Mouse (Mus musculus) hindbrain, embryonic 11.5 days (tissue): ENCODE measurements around the gene Urb2. TPM values are rescaled to one million over a fixed set of nuclear protein-coding genes. Genes with fewer than 3 reads are reported as not detected.

Source experiments
- ATAC-seq: fragments of 200-750 bp; cut with Nextera tagmentation; 2 replicates; pipeline ENCODE4 v1.8.0; 2017; ENCODE audit warnings: mild to moderate bottlenecking, moderate TSS enrichment, moderate library complexity; ENCODE audit not compliant: low FRiP score
- DNase-seq: peaks from one replicate; pipeline ENCODE4 v3.0.0-alpha.2; 2015; ENCODE audit warnings: low spot score
- H3K27ac ChIP-seq: fragments of 300-500 bp; sonication (generic); 2 replicates; pipeline ENCODE4 v1.5.1; 2014; ENCODE audit warnings: mild to moderate bottlenecking, low read depth, low read length
- H3K27me3 ChIP-seq: fragments of 300-500 bp; sonication (generic); 2 replicates; pipeline ENCODE4 v1.6.1; 2014; ENCODE audit warnings: mild to moderate bottlenecking, low read length, moderate library complexity, mixed read lengths; ENCODE audit not compliant: control insufficient read depth, insufficient read depth
- H3K36me3 ChIP-seq: fragments of 300-500 bp; sonication (generic); 2 replicates; pipeline ENCODE4 v1.6.1; 2014; ENCODE audit warnings: mild to moderate bottlenecking, low read length, moderate library complexity, mixed read lengths; ENCODE audit not compliant: control insufficient read depth, insufficient read depth
- H3K4me1 ChIP-seq: fragments of 300-500 bp; sonication (generic); replicated peaks from 2 replicates; pipeline ENCODE4 v1.6.1; 2014; ENCODE audit warnings: low read length, mixed read lengths; ENCODE audit not compliant: control insufficient read depth, insufficient read depth
- H3K4me2 ChIP-seq: fragments of 300-500 bp; sonication (generic); replicated peaks from 2 replicates; pipeline ENCODE4 v1.6.1; 2014; ENCODE audit warnings: mild to moderate bottlenecking, low read depth, low read length
- H3K4me3 ChIP-seq: fragments of 300-500 bp; sonication (generic); 2 replicates; pipeline ENCODE4 v1.5.1; 2014; ENCODE audit warnings: low read depth, low read length
- H3K9ac ChIP-seq: fragments of 300-500 bp; sonication (generic); 2 replicates; pipeline ENCODE4 v1.6.1; 2014; ENCODE audit warnings: low read depth, low read length
- H3K9me3 ChIP-seq: fragments of 300-500 bp; sonication (generic); 2 replicates; pipeline ENCODE4 v1.6.1; 2016; ENCODE audit warnings: low read length; ENCODE audit not compliant: control insufficient read depth
- WGBS: fragments of 180-500 bp; shearing (Covaris S2); extraction: QIAGEN DNeasy Blood & Tissue Kit; methylation state at CpG from one replicate; pipeline ENCODE4 v1.1.7; 2014; 5-methylcytosine and 5-hydroxymethylcytosine counted together
- polyA plus RNA-seq: library from polyadenylated mRNA; unstranded; fragments of >200 nt; fragmentation: Nextera tagmentation; extraction: Ambion mirVana; gene quantifications from 2 replicates; pipeline ENCODE4 v1.2.1, GENCODE M21; 2014

Gene Urb2
- polyA plus RNA-seq, 1 experiment from 2014 or later, result 7.6 TPM

DNA sequence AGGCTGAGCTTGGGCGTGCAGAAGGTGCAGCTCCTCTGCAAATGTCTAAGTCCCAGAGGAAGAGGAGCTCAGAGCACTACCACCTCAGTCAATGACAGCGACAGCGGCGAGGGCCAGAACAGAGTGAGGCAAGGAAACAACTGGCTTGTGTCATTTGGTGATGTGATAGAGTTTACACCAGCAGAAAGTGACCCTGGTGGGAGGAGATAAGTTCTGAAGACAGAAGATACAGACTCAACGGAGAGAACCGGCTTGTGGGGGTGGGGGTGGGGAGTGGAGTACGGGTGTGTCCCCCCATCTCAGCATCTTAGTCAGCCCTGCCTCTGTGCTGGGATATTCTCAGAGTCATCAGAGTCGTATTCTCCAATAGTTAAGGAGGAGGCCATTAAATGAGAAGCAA lies 56.1 kb downstream of the Urb2 start:
- WGBS, result 88% methylated on average over 8 of the region's 8 CpGs
- no peak overlapping the region for H3K4me2 ChIP-seq

GRCm38 (mm10) chr8:124077998-124078397 lies 56.7 kb downstream of the Urb2 start:
- Histone ChIP-seq H3K4me1 (no peaks in the 10 kb centered on the region), H3K4me2 (no peak overlapping the region), H3K9me3 (no peaks in the 10 kb centered on the region), H3K36me3 (no peaks in the 10 kb centered on the region), H3K27me3 (no peaks in the 10 kb centered on the region), H3K9ac (no peak overlapping the region), H3K4me3 (no peak overlapping the region), H3K27ac (no peak overlapping the region)
- ATAC-seq (no peak), DNase-seq (no peak)
- WGBS, result 91% methylated on average over 10 of the region's 10 CpGs

More for the DNA sequence above, 56.1 kb downstream of the Urb2 start:
- H3K4me1 ChIP-seq, result no peaks in the 10 kb centered on the region
- no peak overlapping the region for H3K27ac ChIP-seq
- no peaks in the 10 kb centered on the region for H3K9me3 ChIP-seq
- no peak for ATAC-seq
- H3K36me3 ChIP-seq, result no peaks in the 10 kb centered on the region
- DNase-seq, result no peak
- H3K9ac ChIP-seq, result no peak overlapping the region
- H3K4me3 ChIP-seq, result no peak overlapping the region
- no peaks in the 10 kb centered on the region for H3K27me3 ChIP-seq

DNA sequence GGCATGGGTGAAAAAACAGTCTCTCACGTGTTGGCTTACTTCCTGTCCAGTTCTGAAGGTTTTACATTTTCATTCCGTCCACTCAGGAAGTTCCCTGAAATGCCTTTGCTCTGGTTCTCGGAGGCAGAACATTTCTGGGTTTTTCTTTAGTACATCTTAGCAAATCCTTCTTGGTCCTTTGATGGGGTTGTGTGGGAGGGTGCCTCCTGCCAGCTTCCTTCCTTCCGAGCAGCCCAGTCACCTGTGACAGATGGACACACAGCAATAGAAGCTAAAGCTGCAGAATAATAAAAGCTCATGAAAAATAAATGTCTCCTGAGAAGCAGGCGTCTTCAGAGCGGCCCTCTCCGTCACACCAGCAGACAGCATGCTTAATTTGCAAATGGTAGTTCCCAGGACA lies 57.7 kb downstream of the Urb2 start:
- no peak for DNase-seq
- no peak overlapping the region for H3K4me3 ChIP-seq
- no peak for ATAC-seq
- no peak overlapping the region for H3K4me2 ChIP-seq
- H3K27me3 ChIP-seq, result no peaks in the 10 kb centered on the region
- H3K27ac ChIP-seq, result no peak overlapping the region
- H3K9me3 ChIP-seq, result no peaks in the 10 kb centered on the region
- H3K36me3 ChIP-seq, result no peaks in the 10 kb centered on the region
- 69% methylated on average over 7 of the region's 7 CpGs for WGBS
- H3K4me1 ChIP-seq, result no peaks in the 10 kb centered on the region
- no peak overlapping the region for H3K9ac ChIP-seq

- ATAC-seq, result no peak
- no peak for DNase-seq
- no peak overlapping the region for H3K9ac ChIP-seq
- WGBS, result 86% methylated on average over 21 of the region's 21 CpGs
- H3K4me1 ChIP-seq, result no peaks in the 10 kb centered on the region
- no peaks in the 10 kb centered on the region for H3K9me3 ChIP-seq
- no peak overlapping the region for H3K4me2 ChIP-seq
- H3K27me3 ChIP-seq, result no peaks in the 10 kb centered on the region
- no peak overlapping the region for H3K27ac ChIP-seq
- H3K36me3 ChIP-seq, result no peaks in the 10 kb centered on the region
- no peak overlapping the region for H3K4me3 ChIP-seq
These were observed 59.4 kb downstream of the Urb2 start for GRCm38 (mm10) chr8:124080467-124081326.

GRCm38 (mm10) chr8:124082616-124083015 lies 61.3 kb downstream of the Urb2 start:
- 91% methylated on average over 8 of the region's 8 CpGs for WGBS
- Histone ChIP-seq H3K4me1 (no peaks in the 10 kb centered on the region), H3K4me2 (no peak overlapping the region), H3K27me3 (no peaks in the 10 kb centered on the region), H3K9ac (no peak overlapping the region), H3K27ac (no peak overlapping the region), H3K9me3 (no peaks in the 10 kb centered on the region), H3K36me3 (no peaks in the 10 kb centered on the region), H3K4me3 (no peak overlapping the region)
- no peak for ATAC-seq
- no peak for DNase-seq

DNA sequence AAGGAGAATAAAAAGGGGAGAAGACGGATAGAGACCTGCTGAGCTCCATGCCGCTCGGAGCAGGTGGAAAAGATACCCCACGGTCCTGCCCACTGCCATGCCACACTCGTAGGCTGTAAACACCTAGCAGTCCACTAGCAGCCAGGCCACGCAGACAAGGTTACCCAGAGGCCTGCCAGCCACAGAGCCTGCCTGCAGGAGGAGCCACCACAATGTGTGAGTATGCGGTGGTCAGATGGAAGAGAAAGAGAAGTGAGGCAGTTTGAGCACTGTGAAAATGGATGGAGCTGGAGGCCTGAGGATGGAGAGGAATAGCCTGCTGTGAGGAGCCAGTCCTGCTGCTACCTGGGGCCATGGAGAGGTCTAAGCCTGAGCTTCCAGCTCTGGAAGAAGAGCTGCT lies 62.3 kb downstream of the Urb2 start:
- no peak for DNase-seq
- H3K9me3 ChIP-seq, result no peaks in the 10 kb centered on the region
- no peak for ATAC-seq
- WGBS, result 75% methylated on average over 7 of the region's 7 CpGs
- no peak overlapping the region for H3K4me2 ChIP-seq
- H3K36me3 ChIP-seq, result no peaks in the 10 kb centered on the region
- no peak overlapping the region for H3K9ac ChIP-seq
- no peak overlapping the region for H3K27ac ChIP-seq
- H3K4me1 ChIP-seq, result no peaks in the 10 kb centered on the region
- H3K4me3 ChIP-seq, result no peak overlapping the region
- H3K27me3 ChIP-seq, result no peaks in the 10 kb centered on the region

DNA sequence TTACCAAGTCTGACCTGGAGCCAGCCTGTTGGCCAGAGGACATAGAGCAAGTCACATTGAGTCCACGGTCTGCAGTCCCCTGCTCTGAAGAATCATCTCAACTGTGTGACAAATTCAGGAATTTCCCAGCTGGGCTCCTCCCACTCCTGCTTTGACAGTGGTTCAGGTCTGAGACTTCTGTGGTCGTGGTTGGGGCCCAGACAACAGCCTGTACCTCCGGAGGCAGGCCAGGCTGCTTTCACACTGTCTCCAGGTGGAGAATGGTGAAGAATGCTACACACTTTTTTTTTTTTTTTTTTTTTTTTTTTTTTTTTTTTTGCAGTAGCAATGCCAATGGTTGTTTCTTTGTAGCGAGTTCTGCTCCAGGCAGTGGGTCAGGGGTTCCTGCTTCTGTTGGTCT lies 64.4 kb downstream of the Urb2 start:
- H3K36me3 ChIP-seq, result no peaks in the 10 kb centered on the region
- no peak for DNase-seq
- no peaks in the 10 kb centered on the region for H3K27me3 ChIP-seq

DNA sequence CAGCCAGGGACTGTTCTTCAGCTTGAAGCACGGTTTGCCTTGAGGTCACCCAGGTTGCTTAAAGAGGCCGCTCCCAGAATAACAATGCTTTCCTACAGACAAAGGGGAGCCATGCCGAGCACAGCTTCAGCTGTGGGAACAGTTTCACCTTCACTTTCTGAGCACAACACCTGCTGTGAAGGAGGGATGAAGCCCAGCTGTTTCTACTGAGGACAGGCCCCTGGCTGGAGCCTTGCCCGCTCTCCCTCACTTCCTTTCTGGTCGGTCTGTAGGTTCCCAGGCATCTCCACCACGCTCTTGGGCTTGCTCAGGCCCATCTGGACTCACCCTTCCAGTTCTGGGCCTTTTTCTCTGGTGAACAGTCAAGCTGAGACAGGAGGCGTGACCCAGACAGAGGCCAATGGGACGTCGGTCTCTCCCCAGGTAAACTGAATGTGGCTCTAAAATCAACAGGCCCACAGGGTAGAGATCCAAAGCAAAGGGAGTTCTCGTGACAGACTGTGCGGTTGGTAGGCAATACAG lies 66.8 kb downstream of the Urb2 start:
- Histone ChIP-seq H3K4me2 (no peak overlapping the region), H3K9me3 (no peaks in the 10 kb centered on the region), H3K36me3 (no peaks in the 10 kb centered on the region), H3K9ac (no peak overlapping the region), H3K4me1 (no peaks in the 10 kb centered on the region), H3K27me3 (no peaks in the 10 kb centered on the region), H3K27ac (no peak overlapping the region), H3K4me3 (no peak overlapping the region)
- WGBS, result 38% methylated on average over 11 of the region's 11 CpGs
- ATAC-seq (no peak), DNase-seq (no peak)

More for the DNA sequence above, 64.4 kb downstream of the Urb2 start:
- Histone ChIP-seq H3K9ac (no peak overlapping the region), H3K4me1 (no peaks in the 10 kb centered on the region), H3K27ac (no peak overlapping the region), H3K4me3 (no peak overlapping the region), H3K9me3 (no peaks in the 10 kb centered on the region), H3K4me2 (no peak overlapping the region)
- 77% methylated on average over 4 of the region's 4 CpGs for WGBS
- no peak for ATAC-seq

- Histone ChIP-seq H3K4me3 (no peak overlapping the region), H3K36me3 (no peaks in the 10 kb centered on the region), H3K9ac (no peak overlapping the region), H3K4me2 (no peak overlapping the region), H3K27me3 (no peaks in the 10 kb centered on the region), H3K27ac (no peak overlapping the region), H3K9me3 (no peaks in the 10 kb centered on the region), H3K4me1 (no peaks in the 10 kb centered on the region)
- 82% methylated on average over 5 of the region's 5 CpGs for WGBS
- DNase-seq (no peak), ATAC-seq (no peak)
These were observed 67.7 kb downstream of the Urb2 start for GRCm38 (mm10) chr8:124089016-124089415.
